Mouse (Mus musculus): ENCODE data around the gene Prdm11. TPM values are rescaled to one million over a fixed set of nuclear protein-coding genes. Genes with fewer than 3 reads are reported as not detected.
A peak's percentile ranks its signal among the peaks of the same experiment; 100 is the strongest.

Gene Prdm11
- polyA plus RNA-seq, 2 experiments from 2014 or later: 0.99 to 1.3 TPM

GRCm38 (mm10) chr2:93045129-93045817 lies 694 bp downstream of the Prdm11 start:
- peak; percentile 97 for ATAC-seq

GRCm38 (mm10) chr2:93043449-93044157 lies 2.4 kb downstream of the Prdm11 start:
- no peak for ATAC-seq

- no peak for ATAC-seq
Measured at GRCm38 (mm10) chr2:93041470-93041869, 4.5 kb downstream of the Prdm11 start.

- ATAC-seq: no peak
Measured at GRCm38 (mm10) chr2:93040841-93041240, 5.1 kb downstream of the Prdm11 start.

GRCm38 (mm10) chr2:93039706-93040105 lies 6.3 kb downstream of the Prdm11 start:
- ATAC-seq: no peak

GRCm38 (mm10) chr2:93039043-93039442 lies 6.9 kb downstream of the Prdm11 start:
- ATAC-seq: no peak

- no peak for ATAC-seq
Measured at GRCm38 (mm10) chr2:93035631-93036030, 10.3 kb downstream of the Prdm11 start.

GRCm38 (mm10) chr2:93032651-93033050 lies 13.3 kb downstream of the Prdm11 start:
- ATAC-seq: no peak

- no peak for ATAC-seq
Measured at GRCm38 (mm10) chr2:93032049-93032448, 13.9 kb downstream of the Prdm11 start.

GRCm38 (mm10) chr2:93031021-93031420 lies 14.9 kb downstream of the Prdm11 start:
- ATAC-seq: no peak

- no peak for ATAC-seq
Measured at GRCm38 (mm10) chr2:93030101-93030500, 15.9 kb downstream of the Prdm11 start.

- ATAC-seq: peak; percentile 52
Measured at GRCm38 (mm10) chr2:93029267-93030060, 16.5 kb downstream of the Prdm11 start.

- ATAC-seq: peak; percentile 17
Measured at GRCm38 (mm10) chr2:93028865-93029264, 17.1 kb downstream of the Prdm11 start.

GRCm38 (mm10) chr2:93027713-93028112 lies 18.3 kb downstream of the Prdm11 start:
- no peak for ATAC-seq

GRCm38 (mm10) chr2:93024431-93024830 lies 21.5 kb downstream of the Prdm11 start:
- ATAC-seq: no peak

- no peak for ATAC-seq
Measured at GRCm38 (mm10) chr2:93018854-93019253, 27.1 kb downstream of the Prdm11 start.

- ATAC-seq: no peak
Measured at GRCm38 (mm10) chr2:93017151-93017550, 28.8 kb downstream of the Prdm11 start.

- ATAC-seq: no peak
Measured at GRCm38 (mm10) chr2:93015041-93015440, 30.9 kb downstream of the Prdm11 start.

GRCm38 (mm10) chr2:93014093-93014937 lies 31.7 kb downstream of the Prdm11 start:
- no peak for ATAC-seq

GRCm38 (mm10) chr2:93013415-93014092 lies 32.4 kb downstream of the Prdm11 start:
- ATAC-seq: no peak

- no peak for ATAC-seq
Measured at GRCm38 (mm10) chr2:93012976-93013375, 33.0 kb downstream of the Prdm11 start.

- no peak for ATAC-seq
Measured at GRCm38 (mm10) chr2:93011933-93012332, 34.0 kb downstream of the Prdm11 start.

All from activated CD4-positive, CD25-positive, alpha-beta regulatory T cell, adult 4 months (primary cell).